Mouse (Mus musculus): ENCODE data around the gene Olfr10.

DNA sequence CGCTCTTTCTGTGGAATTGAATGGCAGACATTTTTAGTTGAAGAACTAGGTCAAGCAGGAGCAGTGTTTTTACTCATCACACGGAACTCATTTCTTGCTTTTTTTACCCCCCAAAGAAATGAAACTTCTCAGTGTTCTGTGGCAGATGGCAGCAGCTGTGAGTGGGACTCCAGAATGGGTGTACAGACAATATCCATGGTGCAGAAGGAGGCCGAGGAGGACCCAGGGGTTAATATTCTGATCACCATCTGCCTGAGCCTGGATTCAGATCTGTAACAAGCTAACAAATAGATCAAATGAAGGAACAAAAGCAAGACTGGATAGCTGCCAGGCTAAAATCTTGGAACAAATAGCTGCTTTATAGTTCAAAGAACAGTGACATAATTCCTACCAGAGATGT lies 11.8 kb upstream of the Olfr10 start:
- TF ChIP-seq EP300 (IDR thresholded peaks at IDR 0.05; ENCODE audit: low read length), result no peak
- no peak for TF ChIP-seq CHD1 (IDR thresholded peaks at IDR 0.05; ENCODE audit: low read depth, low read length)
- TF ChIP-seq ZC3H11A (IDR thresholded peaks at IDR 0.05; ENCODE audit: low read depth, low read length), result no peak
- TF ChIP-seq CTCF (conservative IDR thresholded peaks at IDR 0.05 in 1 of 2, IDR thresholded peaks at IDR 0.05 in 1 of 2; ENCODE audit: low read depth in 2 of 2, low read length in 2 of 2), result no peak
- no peak for TF ChIP-seq MAX (IDR thresholded peaks at IDR 0.05; ENCODE audit: low read length)
